Mouse (Mus musculus): Measurements from ENCODE around the gene Cdk18. TPM values are rescaled to one million over a fixed set of nuclear protein-coding genes. Genes with fewer than 3 reads are reported as not detected.

Cdk18 gene
- total and polyA plus RNA-seq, 3 experiments: 0.32 to 2.5 (median 1.1) TPM

DNA sequence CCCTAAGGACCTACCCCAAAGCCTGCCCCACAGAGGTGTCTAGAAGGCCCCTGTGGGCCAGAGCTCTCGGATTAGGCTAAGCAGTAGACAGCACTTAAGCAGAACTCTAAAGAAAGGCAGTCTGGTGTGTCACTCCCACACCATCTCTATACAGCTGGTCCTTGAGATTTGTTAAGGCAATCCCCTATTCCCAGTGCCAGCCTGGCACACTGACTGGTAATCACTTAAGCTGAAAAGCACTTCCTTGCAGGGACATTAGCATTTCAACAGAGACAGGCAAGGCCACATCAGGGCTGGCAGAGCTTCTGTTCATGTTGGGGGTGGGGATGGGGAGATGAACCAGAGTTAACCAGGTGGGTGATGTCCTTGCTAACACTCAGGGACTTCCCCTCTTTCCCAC is 74.5 kb downstream of the Cdk18 start:
- dilution Hi-C loops (cut with MboI; ENCODE audit: extremely low pct_ligation_motif_present, extremely low pct_unique_long_range_greater_than_20kb, low sequenced_read_pairs): no loop called here
- DNase-seq (ENCODE audit: extremely low read depth): peak; percentile 54
- Histone ChIP-seq H3K27me3 (replicated peaks) (peaks cover 61% of the 10 kb centered on the region), H3K9ac (ENCODE audit: insufficient read depth, low read depth) (no peak overlapping the region), H3K9me3 (replicated peaks; ENCODE audit: low read length) (no peaks in the 10 kb centered on the region), H3K27ac (ENCODE audit: insufficient read depth, low read depth) (no peak overlapping the region), H3K4me1 (ENCODE audit: control insufficient read depth in 1 of 2, insufficient read depth in 2 of 2) (peaks cover 19 to 67% of the 10 kb centered on the region in 2 experiments), H3K79me2 (replicated peaks; ENCODE audit: control insufficient read depth, extremely low read depth, insufficient read depth, poor library complexity, severe bottlenecking) (no peaks in the 10 kb centered on the region), H3K4me3 (replicated peaks in 1 of 3; ENCODE audit: low read depth in 2 of 3, low read length in 2 of 3, poor library complexity in 1 of 3) (no peak overlapping the region), H3K4me2 (ENCODE audit: insufficient read depth, low read depth, poor library complexity, severe bottlenecking) (no peak overlapping the region), H3K36me3 (replicated peaks in 1 of 2; ENCODE audit: control insufficient read depth in 1 of 2, insufficient read depth in 1 of 2, low read length in 1 of 2) (no peaks in the 10 kb centered on the region)
- in situ Hi-C loops (cut with MboI; ENCODE audit: low pct_ligation_motif_present, low pct_unique_long_range_greater_than_20kb, low sequenced_read_pairs): loop anchor here (5.0 kb wide), 1 partner anchor 42 kb away; no protein-coding TSS in a partner anchor
- 0 out of 2 replicates have a peak, but pooled peaks have one; percentile 29 for TF ChIP-seq EP300 (IDR thresholded peaks at IDR 0.05; ENCODE audit: low read length)
- 0 out of 2 replicates have a peak, but pooled peaks have one; percentile 29 for TF ChIP-seq ETS1 (conservative IDR thresholded peaks at IDR 0.05; ENCODE audit: low read depth, low read length)
- 0 out of 2 replicates have a peak, but pooled peaks have one; percentile 8 for TF ChIP-seq IRF4 (IDR thresholded peaks at IDR 0.05; ENCODE audit: low read depth, low read length)
- peak; percentile 36; the same call in 1 of the 2 replicates for TF ChIP-seq CHD2 (IDR thresholded peaks at IDR 0.05; ENCODE audit: low read length)
- TF ChIP-seq RAD21 (IDR thresholded peaks at IDR 0.05; ENCODE audit: low read depth, low read length): no peak
- 0 out of 2 replicates have a peak, but pooled peaks have one; percentile 24 for TF ChIP-seq TCF12 (IDR thresholded peaks at IDR 0.05; ENCODE audit: low read depth, low read length)

DNA sequence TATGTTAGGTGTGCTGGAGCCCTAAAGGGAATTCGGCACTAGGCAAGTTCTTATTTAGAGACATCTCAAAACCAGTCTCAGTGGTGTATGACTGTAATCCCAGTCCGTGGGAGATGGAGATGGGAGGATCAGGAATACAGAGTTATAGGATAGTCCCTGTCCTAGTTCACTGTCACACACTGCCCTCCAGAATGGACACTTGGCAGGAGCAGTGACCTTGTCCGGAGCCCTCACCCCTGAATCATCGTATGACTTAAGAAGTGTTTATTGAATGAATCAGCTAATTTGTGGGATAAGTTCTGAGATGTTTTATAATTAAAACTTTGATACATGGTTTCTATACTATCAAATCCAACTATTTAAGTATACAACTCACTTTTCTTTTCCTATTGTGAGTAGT is 76.4 kb downstream of the Cdk18 start:
- H3K27me3 ChIP-seq (replicated peaks): peaks cover 43% of the 10 kb centered on the region
- dilution Hi-C loops (cut with MboI; ENCODE audit: extremely low pct_ligation_motif_present, extremely low pct_unique_long_range_greater_than_20kb, low sequenced_read_pairs): no loop called here
- H3K9me3 ChIP-seq (replicated peaks; ENCODE audit: low read length): no peaks in the 10 kb centered on the region

More for the DNA sequence above, 76.4 kb downstream of the Cdk18 start:
- in situ Hi-C loops (cut with MboI; ENCODE audit: low pct_ligation_motif_present, low pct_unique_long_range_greater_than_20kb, low sequenced_read_pairs): no loop called here
- Histone ChIP-seq H3K4me2 (ENCODE audit: insufficient read depth, low read depth, poor library complexity, severe bottlenecking) (no peak overlapping the region), H3K79me2 (replicated peaks; ENCODE audit: control insufficient read depth, extremely low read depth, insufficient read depth, poor library complexity, severe bottlenecking) (no peaks in the 10 kb centered on the region), H3K36me3 (replicated peaks in 1 of 2; ENCODE audit: control insufficient read depth in 1 of 2, insufficient read depth in 1 of 2, low read length in 1 of 2) (no peaks in the 10 kb centered on the region), H3K4me1 (ENCODE audit: control insufficient read depth in 1 of 2, insufficient read depth in 2 of 2) (peaks cover 34 to 83% of the 10 kb centered on the region in 2 experiments), H3K9ac (ENCODE audit: insufficient read depth, low read depth) (no peak overlapping the region), H3K4me3 (replicated peaks in 1 of 3; ENCODE audit: low read depth in 2 of 3, low read length in 2 of 3, poor library complexity in 1 of 3) (no peak overlapping the region), H3K27ac (ENCODE audit: insufficient read depth, low read depth) (no peak overlapping the region)
- no peak for DNase-seq (ENCODE audit: extremely low read depth)
- TF ChIP-seq EP300 (IDR thresholded peaks at IDR 0.05; ENCODE audit: low read length) (no peak), POLR2A (IDR thresholded peaks at IDR 0.05; ENCODE audit: low read depth, low read length) (no peak), RCOR1 (conservative IDR thresholded peaks at IDR 0.05; ENCODE audit: low read depth, low read length) (no peak), BHLHE40 (IDR thresholded peaks at IDR 0.05; ENCODE audit: low read depth, low read length) (no peak), GABPA (IDR thresholded peaks at IDR 0.05; ENCODE audit: insufficient replicate concordance, low read depth, low read length) (no peak), CHD1 (IDR thresholded peaks at IDR 0.05; ENCODE audit: low read depth, low read length) (no peak), MAX (IDR thresholded peaks at IDR 0.05; ENCODE audit: low read length) (no peak), RAD21 (IDR thresholded peaks at IDR 0.05; ENCODE audit: low read depth, low read length) (no peak), MAFK (IDR thresholded peaks at IDR 0.05; ENCODE audit: insufficient replicate concordance, low read length) (no peak), ZNF384 (IDR thresholded peaks at IDR 0.05; ENCODE audit: low read depth, low read length) (no peak), HCFC1 (IDR thresholded peaks at IDR 0.05; ENCODE audit: low read depth, low read length) (no peak)

Other genes starting within 250 kb of the Cdk18 start
- gene Nucks1, start 229.2 kb downstream of the Cdk18 start, total RNA-seq (2012; rRNA removed): 87.4 and 99.4 TPM in 2 replicates
- 267 and 274 TPM in 2 replicates for gene Nucks1, start 229.2 kb downstream of the Cdk18 start, total RNA-seq (2014; rRNA removed)
- gene Nucks1, start 229.2 kb downstream of the Cdk18 start, polyA plus RNA-seq (2012; ENCODE audit: insufficient read length, low read depth): 96.9 and 99.6 TPM in 2 replicates
- 0.47 and 0.55 TPM in 2 replicates for gene Slc45a3, start 176.7 kb downstream of the Cdk18 start, total RNA-seq (2012; rRNA removed)
- 0.11 and 0.16 TPM in 2 replicates for gene Slc45a3, start 176.7 kb downstream of the Cdk18 start, total RNA-seq (2014; rRNA removed)
- 0.15 and 0.20 TPM in 2 replicates for gene Slc45a3, start 176.7 kb downstream of the Cdk18 start, polyA plus RNA-seq (2012; ENCODE audit: insufficient read length, low read depth)
- 18.9 and 21.0 TPM in 2 replicates for gene Elk4, start 132.1 kb downstream of the Cdk18 start, total RNA-seq (2012; rRNA removed)
- 12.8 and 16.8 TPM in 2 replicates for gene Elk4, start 132.1 kb downstream of the Cdk18 start, total RNA-seq (2014; rRNA removed)
- gene Elk4, start 132.1 kb downstream of the Cdk18 start, polyA plus RNA-seq (2012; ENCODE audit: insufficient read length, low read depth): 16.1 and 17.4 TPM in 2 replicates
- gene Mfsd4a, start 71.6 kb downstream of the Cdk18 start, total RNA-seq (2012; rRNA removed): 5.2 and 5.6 TPM in 2 replicates
- gene Mfsd4a, start 71.6 kb downstream of the Cdk18 start, total RNA-seq (2014; rRNA removed): 0.81 and 1.4 TPM in 2 replicates
- 11.8 and 13.0 TPM in 2 replicates for gene Mfsd4a, start 71.6 kb downstream of the Cdk18 start, polyA plus RNA-seq (2012; ENCODE audit: insufficient read length, low read depth)
- gene Lemd1, start 51.7 kb upstream of the Cdk18 start, total RNA-seq (2012; rRNA removed): not detected in 2 replicates
- not detected in 2 replicates for gene Lemd1, start 51.7 kb upstream of the Cdk18 start, total RNA-seq (2014; rRNA removed)
- not detected in 2 replicates for gene Lemd1, start 51.7 kb upstream of the Cdk18 start, polyA plus RNA-seq (2012; ENCODE audit: insufficient read length, low read depth)
- gene AC124108.1, start 51.8 kb upstream of the Cdk18 start, total RNA-seq (2012; rRNA removed): not detected in 2 replicates
- gene AC124108.1, start 51.8 kb upstream of the Cdk18 start, total RNA-seq (2014; rRNA removed): not detected in 2 replicates
- gene AC124108.1, start 51.8 kb upstream of the Cdk18 start, polyA plus RNA-seq (2012; ENCODE audit: insufficient read length, low read depth): not detected in 2 replicates
- gene Gm10188, start 90.1 kb upstream of the Cdk18 start, total RNA-seq (2012; rRNA removed): not detected in 2 replicates
- not detected in 2 replicates for gene Gm10188, start 90.1 kb upstream of the Cdk18 start, total RNA-seq (2014; rRNA removed)
- gene Gm10188, start 90.1 kb upstream of the Cdk18 start, polyA plus RNA-seq (2012; ENCODE audit: insufficient read length, low read depth): not detected in 2 replicates
- gene Klhdc8a, start 158.9 kb upstream of the Cdk18 start, total RNA-seq (2012; rRNA removed): not detected in 2 replicates
- not detected in 2 replicates for gene Klhdc8a, start 158.9 kb upstream of the Cdk18 start, total RNA-seq (2014; rRNA removed)
- gene Klhdc8a, start 158.9 kb upstream of the Cdk18 start, polyA plus RNA-seq (2012; ENCODE audit: insufficient read length, low read depth): not detected in 2 replicates
- gene Nuak2, start 176.4 kb upstream of the Cdk18 start, total RNA-seq (2012; rRNA removed): 0.25 and 0.30 TPM in 2 replicates
- not detected in 2 replicates for gene Nuak2, start 176.4 kb upstream of the Cdk18 start, total RNA-seq (2014; rRNA removed)
- not detected in 2 replicates for gene Nuak2, start 176.4 kb upstream of the Cdk18 start, polyA plus RNA-seq (2012; ENCODE audit: insufficient read length, low read depth)

Data from CH12.LX (cell line).